Mouse (Mus musculus) liver, embryonic 15.5 days (tissue): ENCODE data around the gene Lipc. TPM values are rescaled to one million over a fixed set of nuclear protein-coding genes. Genes with fewer than 3 reads are reported as not detected.
A peak's percentile ranks its signal among the peaks of the same experiment; 100 is the strongest.

Source experiments
- ATAC-seq: fragments of 200-750 bp; cut with Nextera tagmentation; 2 replicates; pipeline ENCODE4 v1.8.0; 2017; ENCODE audit warnings: moderate number of reproducible peaks, mild to moderate bottlenecking, moderate library complexity; ENCODE audit not compliant: insufficient read depth
- H3K27ac ChIP-seq: fragments of 300-500 bp; sonication (generic); replicated peaks from 2 replicates; pipeline ENCODE4 v1.5.1; 2015; ENCODE audit warnings: mild to moderate bottlenecking, inconsistent platforms
- H3K27me3 ChIP-seq: fragments of 300-500 bp; sonication (generic); 2 replicates; pipeline ENCODE4 v1.6.1; 2015; ENCODE audit warnings: mild to moderate bottlenecking, inconsistent platforms
- H3K36me3 ChIP-seq: fragments of 300-500 bp; sonication (generic); replicated peaks from 2 replicates; pipeline ENCODE4 v1.6.1; 2015; ENCODE audit warnings: moderate library complexity, mild to moderate bottlenecking, inconsistent platforms
- H3K4me1 ChIP-seq: fragments of 300-500 bp; sonication (generic); replicated peaks from 2 replicates; pipeline ENCODE4 v1.6.1; 2015; ENCODE audit warnings: inconsistent platforms
- H3K4me2 ChIP-seq: fragments of 300-500 bp; sonication (generic); 2 replicates; pipeline ENCODE4 v1.6.1; 2015; ENCODE audit warnings: moderate library complexity, mild to moderate bottlenecking, inconsistent platforms
- H3K4me3 ChIP-seq: fragments of 300-500 bp; sonication (generic); replicated peaks from 2 replicates; pipeline ENCODE4 v1.5.1; 2015; ENCODE audit warnings: mild to moderate bottlenecking, inconsistent platforms
- H3K9ac ChIP-seq: fragments of 300-500 bp; sonication (generic); 2 replicates; pipeline ENCODE4 v1.6.1; 2015; ENCODE audit warnings: moderate library complexity, mild to moderate bottlenecking, inconsistent platforms
- H3K9me3 ChIP-seq: fragments of 300-500 bp; sonication (generic); replicated peaks from 2 replicates; pipeline ENCODE4 v1.6.1; 2016; ENCODE audit warnings: inconsistent platforms
- WGBS: fragments of 180-500 bp; shearing (Covaris S2); methylation state at CpG from one replicate; pipeline ENCODE4 v1.1.7; 2015; ENCODE audit warnings: mixed read lengths; ENCODE audit not compliant: insufficient replicate concordance; 5-methylcytosine and 5-hydroxymethylcytosine counted together
- polyA plus RNA-seq: library from polyadenylated mRNA; unstranded; fragments of >200 nt; fragmentation: Nextera tagmentation; extraction: Ambion mirVana; gene quantifications from 2 replicates; pipeline ENCODE4 v1.2.1, GENCODE M21; 2015

Lipc gene
- polyA plus RNA-seq, 1 experiment from 2014 or later: 39.5 TPM

DNA sequence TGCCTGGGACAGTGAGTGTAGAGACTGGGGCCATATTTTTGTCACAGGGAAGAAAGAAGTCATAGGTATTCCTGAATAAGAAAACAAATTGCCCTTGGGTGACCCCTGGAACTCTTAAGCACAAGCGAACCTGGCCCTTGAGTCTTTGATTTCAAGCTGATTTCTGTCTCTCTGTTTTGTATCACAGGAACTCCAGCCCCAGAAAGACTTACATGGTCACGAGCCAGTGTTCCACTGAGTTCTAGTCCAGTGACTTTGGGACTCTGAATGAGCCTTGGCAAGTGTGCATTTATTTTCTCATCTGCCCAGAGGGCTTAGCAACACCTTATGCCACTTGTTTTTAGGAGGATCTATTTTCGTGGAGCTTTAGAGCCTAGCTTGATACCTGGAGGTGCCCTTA, 5.7 kb upstream of the Lipc start:
- no peaks in the 10 kb centered on the region for H3K9me3 ChIP-seq
- H3K27ac ChIP-seq: no peak overlapping the region
- H3K4me2 ChIP-seq: no peak overlapping the region
- no peak overlapping the region for H3K9ac ChIP-seq
- H3K36me3 ChIP-seq: no peaks in the 10 kb centered on the region
- WGBS: 72% methylated on average over 3 of the region's 3 CpGs
- no peaks in the 10 kb centered on the region for H3K4me1 ChIP-seq
- no peak for ATAC-seq
- H3K27me3 ChIP-seq: no peaks in the 10 kb centered on the region
- H3K4me3 ChIP-seq: no peak overlapping the region

DNA sequence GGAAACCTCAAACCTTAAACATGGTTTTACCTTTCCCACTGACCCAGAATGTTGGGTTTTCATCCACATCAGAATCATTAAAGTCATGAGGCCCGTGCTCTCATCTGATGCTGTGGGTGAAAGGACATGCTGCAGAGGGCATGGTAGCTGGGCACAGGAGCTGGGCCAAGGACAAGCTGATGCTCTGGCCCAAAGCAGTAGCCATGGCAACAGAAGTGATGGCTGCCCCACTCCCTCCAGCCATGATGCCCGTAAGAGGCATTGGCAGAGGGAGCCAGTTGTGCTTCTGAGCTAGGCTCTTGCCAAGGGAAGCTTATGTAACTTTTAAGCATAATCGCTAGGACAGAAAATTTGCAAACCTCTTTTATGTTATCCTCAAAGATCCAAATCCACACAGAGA, 2.2 kb upstream of the Lipc start:
- H3K27me3 ChIP-seq: no peaks in the 10 kb centered on the region
- H3K4me1 ChIP-seq: no peaks in the 10 kb centered on the region
- H3K27ac ChIP-seq: no peak overlapping the region
- no peaks in the 10 kb centered on the region for H3K9me3 ChIP-seq
- H3K4me3 ChIP-seq: no peak overlapping the region
- H3K4me2 ChIP-seq: no peak overlapping the region
- WGBS: 74% methylated on average over 3 of the region's 3 CpGs
- H3K36me3 ChIP-seq: no peaks in the 10 kb centered on the region
- no peak for ATAC-seq
- no peak overlapping the region for H3K9ac ChIP-seq

DNA sequence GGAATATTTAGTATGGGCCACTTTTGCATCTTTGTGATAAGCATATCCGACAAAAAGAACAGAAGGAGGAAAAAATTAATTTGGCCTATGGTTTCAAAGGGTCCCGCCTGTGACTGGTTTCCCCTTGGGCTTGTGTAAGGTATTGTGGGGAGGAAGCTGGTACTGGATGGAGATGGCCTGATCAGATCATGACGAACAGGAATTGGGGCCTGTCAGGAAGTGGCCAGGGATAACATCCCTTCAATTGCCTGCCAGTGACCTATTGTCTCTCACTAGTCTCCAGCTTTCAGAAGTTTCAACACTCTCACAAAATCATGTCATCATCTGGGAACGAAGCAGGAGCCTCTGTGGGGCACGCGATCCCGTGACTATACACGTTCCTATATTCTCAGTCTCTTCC, 2.7 kb downstream of the Lipc start:
- H3K9me3 ChIP-seq: no peaks in the 10 kb centered on the region
- WGBS: 48% methylated on average over 8 of the region's 8 CpGs

DNA sequence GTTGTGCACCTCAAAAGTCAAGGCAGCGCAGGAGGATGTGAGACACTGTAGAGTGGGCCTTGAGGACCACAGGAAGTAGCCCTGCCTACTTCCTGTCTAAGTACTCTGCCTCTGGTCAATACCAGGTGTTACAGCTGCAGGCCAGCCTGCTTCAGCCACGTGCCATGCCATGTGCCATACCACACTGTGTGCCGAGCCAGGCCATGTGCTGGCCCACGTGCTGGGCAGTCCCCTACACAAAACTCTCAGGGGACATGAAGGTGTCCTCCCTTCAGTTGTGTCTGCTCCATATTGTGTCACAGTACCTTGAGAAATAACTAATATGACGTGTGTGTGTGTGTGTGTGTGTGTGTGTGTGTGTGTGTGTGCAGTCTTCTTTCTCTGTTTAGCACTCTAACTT, 4.7 kb downstream of the Lipc start:
- no peak for ATAC-seq
- Histone ChIP-seq H3K27me3 (no peaks in the 10 kb centered on the region), H3K36me3 (no peaks in the 10 kb centered on the region), H3K27ac (no peak overlapping the region), H3K9me3 (no peaks in the 10 kb centered on the region), H3K4me2 (no peak overlapping the region), H3K9ac (no peak overlapping the region), H3K4me1 (peaks cover 9% of the 10 kb centered on the region; the same call in 1 of the 2 replicates), H3K4me3 (no peak overlapping the region)
- 61% methylated on average over 5 of the region's 5 CpGs for WGBS

More for the DNA sequence above, 2.7 kb downstream of the Lipc start:
- H3K27me3 ChIP-seq: no peaks in the 10 kb centered on the region
- H3K27ac ChIP-seq: no peak overlapping the region
- no peak for ATAC-seq
- H3K36me3 ChIP-seq: no peaks in the 10 kb centered on the region
- no peak overlapping the region for H3K9ac ChIP-seq
- no peak overlapping the region for H3K4me2 ChIP-seq
- no peak overlapping the region for H3K4me3 ChIP-seq
- H3K4me1 ChIP-seq: 0 out of 2 replicates have a peak, but pooled peaks cover 2% of the 10 kb centered on the region

DNA sequence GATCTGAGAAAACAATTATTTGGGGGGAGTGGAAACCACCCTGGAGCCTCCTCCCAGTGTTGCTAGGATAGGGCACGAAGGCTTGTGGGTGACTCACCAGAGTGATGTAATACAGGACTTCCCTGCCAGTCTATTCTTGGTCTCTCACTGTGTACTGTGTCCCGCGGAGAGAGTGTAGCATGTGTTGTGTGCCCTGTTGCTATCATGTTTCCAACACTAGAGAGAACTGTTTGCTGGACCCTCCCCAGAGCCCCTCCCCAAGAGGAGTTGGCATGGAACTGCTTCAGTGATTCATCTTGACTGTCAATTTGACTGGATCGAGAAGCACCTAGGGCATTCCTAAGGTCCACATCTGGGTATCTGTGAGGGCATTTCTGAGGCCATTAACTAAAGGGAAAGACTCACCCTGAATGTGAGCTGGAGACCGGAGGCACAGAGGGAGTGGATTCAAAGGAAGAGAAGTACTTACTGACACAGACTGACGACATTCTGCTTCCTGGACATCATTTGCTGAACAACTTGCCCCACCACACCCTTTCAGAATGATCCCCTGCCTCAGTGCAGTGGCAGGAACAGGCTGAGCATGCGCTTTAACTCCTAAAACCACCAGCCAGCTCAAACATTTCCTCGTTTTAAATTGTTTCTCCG, 9.2 kb downstream of the Lipc start:
- Histone ChIP-seq H3K4me2 (no peak overlapping the region), H3K9me3 (no peaks in the 10 kb centered on the region), H3K27me3 (no peaks in the 10 kb centered on the region), H3K9ac (no peak overlapping the region), H3K4me3 (no peak overlapping the region), H3K4me1 (peaks cover 17% of the 10 kb centered on the region; the same call in 1 of the 2 replicates), H3K36me3 (no peaks in the 10 kb centered on the region), H3K27ac (no peak overlapping the region)
- ATAC-seq: no peak
- WGBS: 38% methylated on average over 9 of the region's 9 CpGs

DNA sequence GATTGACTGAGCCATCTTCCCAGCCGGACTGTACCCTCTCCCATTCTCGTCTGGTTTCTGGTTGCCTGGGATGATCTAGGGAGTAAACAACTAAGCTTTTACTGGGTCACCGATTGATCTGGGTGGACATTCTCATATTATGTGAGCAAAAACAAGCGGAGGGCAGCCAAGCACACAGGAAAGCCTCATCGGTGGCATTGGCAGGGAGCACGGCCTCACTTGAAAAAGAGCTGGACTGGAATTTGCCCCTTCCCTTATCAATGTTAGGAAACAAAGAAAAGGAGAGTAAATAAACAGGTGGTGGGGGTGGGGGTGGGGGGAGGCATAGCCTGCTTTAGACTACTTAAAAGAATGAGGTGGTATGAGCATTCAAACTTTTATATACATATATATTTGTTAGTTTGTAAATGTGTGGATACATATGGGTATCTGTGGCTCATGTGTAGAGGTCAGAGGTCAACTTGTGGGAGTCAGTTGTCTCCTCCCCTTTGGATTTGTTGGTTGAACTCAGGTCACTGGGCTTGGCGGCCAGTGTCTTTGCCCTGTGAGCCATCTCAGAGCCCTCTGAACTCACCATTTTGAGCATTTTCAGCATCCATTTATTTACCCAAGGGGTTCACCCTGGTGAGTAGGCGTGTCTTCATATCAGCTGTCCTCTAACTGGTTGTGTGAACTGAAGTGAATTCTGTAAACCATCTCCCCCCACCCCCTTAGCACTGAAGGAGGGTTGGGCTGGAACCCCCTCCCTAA, 12.1 kb downstream of the Lipc start:
- WGBS: 65% methylated on average over 8 of the region's 8 CpGs
- Histone ChIP-seq H3K4me1 (peaks cover 35% of the 10 kb centered on the region), H3K4me3 (no peak overlapping the region), H3K36me3 (no peaks in the 10 kb centered on the region), H3K4me2 (no peak overlapping the region), H3K9ac (no peak overlapping the region), H3K27ac (peak overlapping the region; percentile 68), H3K27me3 (peaks cover 3% of the 10 kb centered on the region; the same call in 1 of the 2 replicates), H3K9me3 (no peaks in the 10 kb centered on the region)
- ATAC-seq: peak; percentile 65

DNA sequence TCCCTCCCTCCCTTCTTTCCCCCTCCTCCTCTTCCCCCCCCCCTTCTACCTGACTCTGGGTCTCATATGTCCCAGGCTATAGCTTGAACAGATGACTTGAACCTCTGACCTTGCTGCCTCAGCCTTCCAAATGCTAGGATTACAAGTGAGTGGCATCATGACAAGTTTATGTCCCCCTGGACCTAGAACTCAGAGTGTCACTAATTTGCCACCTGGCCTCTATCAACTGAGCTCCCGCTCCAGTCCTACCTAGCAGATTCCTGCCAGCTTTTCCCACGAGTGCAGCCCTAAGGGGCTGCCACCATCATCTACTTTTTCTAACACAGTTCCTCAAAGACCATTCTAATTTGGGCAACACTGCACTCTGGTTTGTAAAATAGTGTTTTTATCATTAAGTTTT, 13.2 kb downstream of the Lipc start:
- no peak for ATAC-seq
- WGBS: 58% methylated on average over 2 of the region's 2 CpGs
- Histone ChIP-seq H3K4me2 (no peak overlapping the region), H3K4me3 (no peak overlapping the region), H3K4me1 (peaks cover 35% of the 10 kb centered on the region), H3K9me3 (no peaks in the 10 kb centered on the region), H3K27ac (no peak overlapping the region), H3K9ac (no peak overlapping the region), H3K36me3 (no peaks in the 10 kb centered on the region), H3K27me3 (peaks cover 3% of the 10 kb centered on the region; the same call in 1 of the 2 replicates)

DNA sequence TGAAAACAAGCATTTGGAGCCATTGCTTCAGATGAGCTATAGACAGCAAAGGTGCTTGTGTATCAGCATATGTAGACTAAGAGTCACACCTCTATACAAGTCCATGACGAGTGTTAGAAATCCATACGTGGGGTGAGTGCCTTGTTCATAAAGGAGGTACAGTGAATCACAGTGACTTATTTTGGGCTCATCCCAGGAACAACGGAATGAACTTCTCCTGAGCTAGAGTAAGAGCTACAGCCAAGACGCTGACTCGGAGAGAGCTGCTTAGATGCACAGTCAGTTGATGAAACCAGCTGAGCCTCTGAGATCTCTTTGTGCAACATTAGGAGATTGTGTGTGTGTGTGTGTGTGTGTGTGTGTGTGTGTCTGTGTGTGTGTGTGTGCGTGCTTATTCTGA, 13.9 kb downstream of the Lipc start:
- Histone ChIP-seq H3K27ac (no peak overlapping the region), H3K4me2 (no peak overlapping the region), H3K27me3 (peaks cover 3% of the 10 kb centered on the region; the same call in 1 of the 2 replicates), H3K9ac (no peak overlapping the region), H3K4me3 (no peak overlapping the region), H3K36me3 (no peaks in the 10 kb centered on the region), H3K4me1 (peaks cover 32% of the 10 kb centered on the region), H3K9me3 (no peaks in the 10 kb centered on the region)
- WGBS: 74% methylated on average over 6 of the region's 6 CpGs
- ATAC-seq: no peak

DNA sequence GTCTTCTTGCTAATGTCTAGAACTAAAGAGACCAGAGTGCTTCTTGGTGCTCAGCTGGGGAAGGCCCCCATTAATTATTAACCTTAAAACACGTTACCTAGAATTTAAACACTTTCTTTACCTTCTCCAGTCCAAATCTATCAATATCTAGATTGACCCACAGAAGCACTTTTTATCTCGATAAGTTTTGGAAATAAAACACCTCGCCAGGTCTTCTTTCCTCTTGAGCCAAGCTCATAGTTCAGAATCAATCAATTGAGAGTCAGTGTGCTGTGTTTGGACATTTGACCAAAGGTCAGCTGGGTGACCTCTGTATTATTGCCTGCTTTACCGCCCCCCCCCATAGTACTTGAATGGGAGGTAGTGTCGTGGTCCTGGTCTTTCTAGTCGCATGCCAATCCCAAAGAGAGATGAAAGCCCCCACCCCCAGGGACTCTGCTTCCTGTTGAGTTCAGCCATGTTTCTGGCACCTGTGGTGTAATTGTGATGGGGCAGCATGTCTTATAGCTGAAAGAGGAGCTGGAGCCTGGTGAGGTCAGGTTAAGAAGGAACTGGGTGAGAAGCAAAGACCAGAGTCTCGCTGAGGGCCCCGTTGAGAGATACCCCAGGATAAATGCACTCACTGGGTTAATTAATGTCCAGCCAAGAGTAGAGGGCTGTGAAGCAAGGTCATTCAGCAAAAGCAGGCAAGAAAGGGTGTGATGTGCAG, 17.3 kb downstream of the Lipc start:
- peaks cover 39% of the 10 kb centered on the region for H3K4me1 ChIP-seq
- no peaks in the 10 kb centered on the region for H3K9me3 ChIP-seq
- WGBS: 61% methylated on average over 8 of the region's 8 CpGs
- ATAC-seq: peak; percentile 15; the same call in 1 of the 2 replicates
- peaks cover 3% of the 10 kb centered on the region; the same call in 1 of the 2 replicates for H3K27me3 ChIP-seq
- no peaks in the 10 kb centered on the region for H3K36me3 ChIP-seq
- peak overlapping the region; percentile 17; the same call in 1 of the 2 replicates for H3K4me3 ChIP-seq
- H3K27ac ChIP-seq: peak overlapping the region; percentile 61
- H3K4me2 ChIP-seq: peak overlapping the region; percentile 19
- H3K9ac ChIP-seq: no peak overlapping the region

DNA sequence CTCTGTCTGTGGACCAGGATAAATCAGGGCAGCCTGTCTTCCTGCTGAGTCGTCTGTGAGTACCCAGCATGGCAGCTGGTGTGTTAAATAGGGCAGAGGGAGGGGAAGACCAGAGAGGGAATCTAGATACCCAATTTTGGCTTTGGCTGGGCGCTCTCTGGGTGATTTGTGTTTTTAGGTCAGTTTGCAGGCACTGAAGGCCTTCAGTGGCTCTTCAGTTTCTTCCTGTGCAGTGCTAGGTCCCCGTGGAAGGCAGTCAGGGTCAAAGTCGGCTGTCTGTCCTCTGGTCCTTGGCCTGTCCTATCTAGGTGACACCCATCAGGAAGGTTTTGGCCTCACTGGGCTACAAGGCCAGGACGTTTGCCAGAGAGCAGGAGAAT, 21.4 kb downstream of the Lipc start:
- Histone ChIP-seq H3K9me3 (no peaks in the 10 kb centered on the region), H3K4me3 (no peak overlapping the region), H3K27ac (peak overlapping the region; percentile 41; the same call in 1 of the 2 replicates), H3K4me1 (peaks cover 65% of the 10 kb centered on the region), H3K36me3 (no peaks in the 10 kb centered on the region), H3K27me3 (no peaks in the 10 kb centered on the region), H3K9ac (no peak overlapping the region), H3K4me2 (no peak overlapping the region)
- 56% methylated on average over 5 of the region's 5 CpGs for WGBS
- no peak for ATAC-seq
